Mouse (Mus musculus): ENCODE results near the gene Brd7. TPM values are rescaled to one million over a fixed set of nuclear protein-coding genes. Genes with fewer than 3 reads are reported as not detected.

Brd7 gene
- polyA plus RNA-seq, 1 experiment from 2014 or later = 60.4 TPM

GRCm38 (mm10) chr8:88297976-88298732 lies 63.8 kb downstream of the Brd7 start:
- no peaks in the 10 kb centered on the region for H3K4me1 ChIP-seq (replicated peaks; ENCODE audit: control insufficient read depth, insufficient read depth, low read length)
- DNase-seq (ENCODE audit: low spot score) (no peak), ATAC-seq (replicated peaks; ENCODE audit: low FRiP score, low TSS enrichment, low read depth) (0 out of 2 replicates have a peak, but pooled peaks have one; percentile 64)
- H3K9ac ChIP-seq (ENCODE audit: low read length) = no peak overlapping the region
- no peak overlapping the region for H3K4me2 ChIP-seq (ENCODE audit: low read length)
- 46% methylated on average over 12 of the region's 12 CpGs for WGBS
- no peaks in the 10 kb centered on the region for H3K27me3 ChIP-seq (replicated peaks; ENCODE audit: control insufficient read depth, insufficient read depth, low read length)
- no peaks in the 10 kb centered on the region for H3K9me3 ChIP-seq (ENCODE audit: control insufficient read depth, low read length)
- no peaks in the 10 kb centered on the region for H3K36me3 ChIP-seq (ENCODE audit: control insufficient read depth, insufficient read depth, low read length)
- no peak overlapping the region for H3K4me3 ChIP-seq (ENCODE audit: low read depth, low read length)
- no peak overlapping the region for H3K27ac ChIP-seq (ENCODE audit: low read depth)

- no peaks in the 10 kb centered on the region for H3K36me3 ChIP-seq (ENCODE audit: control insufficient read depth, insufficient read depth, low read length)
- ATAC-seq (replicated peaks; ENCODE audit: low FRiP score, low TSS enrichment, low read depth) = no peak
- WGBS = 71% methylated on average over 2 of the region's 2 CpGs
- H3K4me3 ChIP-seq (ENCODE audit: low read depth, low read length) = no peak overlapping the region
- H3K4me2 ChIP-seq (ENCODE audit: low read length) = no peak overlapping the region
- H3K9ac ChIP-seq (ENCODE audit: low read length) = no peak overlapping the region
- H3K27me3 ChIP-seq (replicated peaks; ENCODE audit: control insufficient read depth, insufficient read depth, low read length) = no peaks in the 10 kb centered on the region
- no peak for DNase-seq (ENCODE audit: low spot score)
- no peak overlapping the region for H3K27ac ChIP-seq (ENCODE audit: low read depth)
- H3K9me3 ChIP-seq (ENCODE audit: control insufficient read depth, low read length) = no peaks in the 10 kb centered on the region
- H3K4me1 ChIP-seq (replicated peaks; ENCODE audit: control insufficient read depth, insufficient read depth, low read length) = no peaks in the 10 kb centered on the region
These were observed 67.0 kb downstream of the Brd7 start for GRCm38 (mm10) chr8:88294977-88295376.

- Histone ChIP-seq H3K27ac (ENCODE audit: low read depth) (no peak overlapping the region), H3K4me2 (ENCODE audit: low read length) (no peak overlapping the region), H3K27me3 (replicated peaks; ENCODE audit: control insufficient read depth, insufficient read depth, low read length) (no peaks in the 10 kb centered on the region), H3K4me1 (replicated peaks; ENCODE audit: control insufficient read depth, insufficient read depth, low read length) (0 out of 2 replicates have a peak, but pooled peaks cover under 1% of the 10 kb centered on the region), H3K9me3 (ENCODE audit: control insufficient read depth, low read length) (no peaks in the 10 kb centered on the region), H3K4me3 (ENCODE audit: low read depth, low read length) (no peak overlapping the region), H3K36me3 (ENCODE audit: control insufficient read depth, insufficient read depth, low read length) (no peaks in the 10 kb centered on the region), H3K9ac (ENCODE audit: low read length) (no peak overlapping the region)
- WGBS = 90% methylated on average over 9 of the region's 9 CpGs
- DNase-seq (ENCODE audit: low spot score) = no peak
- ATAC-seq (replicated peaks; ENCODE audit: low FRiP score, low TSS enrichment, low read depth) = no peak
These were observed 68.2 kb downstream of the Brd7 start for GRCm38 (mm10) chr8:88293590-88294356.

GRCm38 (mm10) chr8:88292926-88293325 lies 69.1 kb downstream of the Brd7 start:
- DNase-seq (ENCODE audit: low spot score) (no peak), ATAC-seq (replicated peaks; ENCODE audit: low FRiP score, low TSS enrichment, low read depth) (no peak)
- Histone ChIP-seq H3K9ac (ENCODE audit: low read length) (no peak overlapping the region), H3K9me3 (ENCODE audit: control insufficient read depth, low read length) (no peaks in the 10 kb centered on the region), H3K4me1 (replicated peaks; ENCODE audit: control insufficient read depth, insufficient read depth, low read length) (peaks cover 2% of the 10 kb centered on the region; the same call in 1 of the 2 replicates), H3K4me2 (ENCODE audit: low read length) (no peak overlapping the region), H3K36me3 (ENCODE audit: control insufficient read depth, insufficient read depth, low read length) (no peaks in the 10 kb centered on the region), H3K27me3 (replicated peaks; ENCODE audit: control insufficient read depth, insufficient read depth, low read length) (no peaks in the 10 kb centered on the region), H3K27ac (ENCODE audit: low read depth) (no peak overlapping the region), H3K4me3 (ENCODE audit: low read depth, low read length) (no peak overlapping the region)
- WGBS = 84% methylated on average over 3 of the region's 3 CpGs

GRCm38 (mm10) chr8:88291305-88291690 lies 70.7 kb downstream of the Brd7 start:
- ATAC-seq (replicated peaks; ENCODE audit: low FRiP score, low TSS enrichment, low read depth) = no peak
- H3K4me1 ChIP-seq (replicated peaks; ENCODE audit: control insufficient read depth, insufficient read depth, low read length) = peaks cover 2% of the 10 kb centered on the region; the same call in 1 of the 2 replicates
- H3K4me3 ChIP-seq (ENCODE audit: low read depth, low read length) = no peak overlapping the region
- H3K9me3 ChIP-seq (ENCODE audit: control insufficient read depth, low read length) = no peaks in the 10 kb centered on the region
- no peak overlapping the region for H3K27ac ChIP-seq (ENCODE audit: low read depth)
- 92% methylated on average over 11 of the region's 11 CpGs for WGBS
- H3K4me2 ChIP-seq (ENCODE audit: low read length) = no peak overlapping the region
- DNase-seq (ENCODE audit: low spot score) = no peak
- no peak overlapping the region for H3K9ac ChIP-seq (ENCODE audit: low read length)
- H3K36me3 ChIP-seq (ENCODE audit: control insufficient read depth, insufficient read depth, low read length) = no peaks in the 10 kb centered on the region
- no peaks in the 10 kb centered on the region for H3K27me3 ChIP-seq (replicated peaks; ENCODE audit: control insufficient read depth, insufficient read depth, low read length)

- 82% methylated on average over 13 of the region's 13 CpGs for WGBS
- Histone ChIP-seq H3K36me3 (ENCODE audit: control insufficient read depth, insufficient read depth, low read length) (no peaks in the 10 kb centered on the region), H3K4me1 (replicated peaks; ENCODE audit: control insufficient read depth, insufficient read depth, low read length) (peaks cover 2% of the 10 kb centered on the region; the same call in 1 of the 2 replicates), H3K27ac (ENCODE audit: low read depth) (no peak overlapping the region), H3K4me3 (ENCODE audit: low read depth, low read length) (no peak overlapping the region), H3K4me2 (ENCODE audit: low read length) (no peak overlapping the region), H3K27me3 (replicated peaks; ENCODE audit: control insufficient read depth, insufficient read depth, low read length) (no peaks in the 10 kb centered on the region), H3K9me3 (ENCODE audit: control insufficient read depth, low read length) (no peaks in the 10 kb centered on the region), H3K9ac (ENCODE audit: low read length) (no peak overlapping the region)
- DNase-seq (ENCODE audit: low spot score) = no peak
- ATAC-seq (replicated peaks; ENCODE audit: low FRiP score, low TSS enrichment, low read depth) = no peak
These were observed 71.4 kb downstream of the Brd7 start for GRCm38 (mm10) chr8:88290326-88291304.

- Histone ChIP-seq H3K27me3 (replicated peaks; ENCODE audit: control insufficient read depth, insufficient read depth, low read length) (no peaks in the 10 kb centered on the region), H3K9ac (ENCODE audit: low read length) (no peak overlapping the region), H3K9me3 (ENCODE audit: control insufficient read depth, low read length) (no peaks in the 10 kb centered on the region), H3K36me3 (ENCODE audit: control insufficient read depth, insufficient read depth, low read length) (no peaks in the 10 kb centered on the region), H3K4me3 (ENCODE audit: low read depth, low read length) (no peak overlapping the region), H3K4me1 (replicated peaks; ENCODE audit: control insufficient read depth, insufficient read depth, low read length) (peaks cover 2% of the 10 kb centered on the region; the same call in 1 of the 2 replicates), H3K27ac (ENCODE audit: low read depth) (no peak overlapping the region), H3K4me2 (ENCODE audit: low read length) (no peak overlapping the region)
- DNase-seq (ENCODE audit: low spot score) = no peak
- WGBS = 68% methylated on average over 1 of the region's 1 CpGs
- ATAC-seq (replicated peaks; ENCODE audit: low FRiP score, low TSS enrichment, low read depth) = no peak
These were observed 72.1 kb downstream of the Brd7 start for GRCm38 (mm10) chr8:88289901-88290300.

GRCm38 (mm10) chr8:88288622-88289242 lies 73.3 kb downstream of the Brd7 start:
- Histone ChIP-seq H3K4me1 (replicated peaks; ENCODE audit: control insufficient read depth, insufficient read depth, low read length) (peaks cover 2% of the 10 kb centered on the region; the same call in 1 of the 2 replicates), H3K9ac (ENCODE audit: low read length) (no peak overlapping the region), H3K9me3 (ENCODE audit: control insufficient read depth, low read length) (no peaks in the 10 kb centered on the region), H3K4me2 (ENCODE audit: low read length) (no peak overlapping the region), H3K4me3 (ENCODE audit: low read depth, low read length) (no peak overlapping the region), H3K36me3 (ENCODE audit: control insufficient read depth, insufficient read depth, low read length) (no peaks in the 10 kb centered on the region), H3K27ac (ENCODE audit: low read depth) (no peak overlapping the region; the same call in 1 of the 2 replicates), H3K27me3 (replicated peaks; ENCODE audit: control insufficient read depth, insufficient read depth, low read length) (no peaks in the 10 kb centered on the region)
- ATAC-seq (replicated peaks; ENCODE audit: low FRiP score, low TSS enrichment, low read depth) (no peak), DNase-seq (ENCODE audit: low spot score) (no peak)
- WGBS = 71% methylated on average over 12 of the region's 12 CpGs

All from intestine, embryonic 14.5 days (tissue).